ENCODE assay signal across 9 mouse cellular contexts in the genomic region with DNA sequence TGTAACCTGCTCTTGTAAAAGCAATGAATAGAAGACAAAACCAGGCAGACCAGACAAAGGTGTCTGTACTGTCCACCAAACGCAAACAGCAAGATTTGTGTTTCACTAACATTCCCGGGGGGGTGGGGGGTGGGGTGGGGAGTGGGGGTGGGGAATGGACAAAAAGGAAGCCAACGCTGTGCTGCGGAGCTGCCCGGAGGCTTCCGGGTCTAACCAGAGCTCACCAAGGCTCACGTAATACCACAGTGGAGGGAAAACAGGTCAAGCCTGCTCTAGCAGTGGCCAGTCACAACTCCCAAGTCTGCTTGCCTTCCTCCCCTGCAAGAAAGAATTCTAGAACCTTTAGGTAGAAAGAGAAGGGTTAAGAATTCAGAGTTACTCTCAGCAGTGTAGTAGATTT. TPM values are rescaled to one million over a fixed set of nuclear protein-coding genes. Genes with fewer than 3 reads are reported as not detected.
DNase-seq lines count a peak whose midpoint lies in the region; ATAC-seq and TF ChIP-seq lines count a peak whose summit lies in the region.
"Had no signal": no experiment of that assay in that cellular context is flagged by ENCODE, and none has a peak within 500 bp of the region (broad histone marks: within the 10 kb centered on the region; RNA-seq: fewer than 3 reads in every experiment).

No protein-coding gene starts in this region.

- peak; percentile 18 to 21 for DNase-seq in right cerebral cortex, postnatal 10 days (ENCODE audit: low spot score in 2 of 2)
- no peak for DNase-seq in right cerebral cortex, postnatal 25 days
- DNase-seq in liver, embryonic 14.5 days (ENCODE audit: low read depth in 3 of 3, low spot score in 3 of 3) = no peak
- DNase-seq in embryo, embryonic 9.5 days (ENCODE audit: extremely low spot score) = no peak
- no peak for DNase-seq in frontal cortex, adult 2 months (ENCODE audit: extremely low spot score in 1 of 2, low spot score in 1 of 2)
- DNase-seq in layer of hippocampus, adult 8-10 months (ENCODE audit: low spot score in 2 of 2) = no peak

- H3K4me1 ChIP-seq in hindbrain, embryonic 12.5 days = peaks cover 28% of the 10 kb centered on the region
- peaks cover 14 to 16% of the 10 kb centered on the region in 2 experiments for H3K4me1 ChIP-seq in liver, embryonic 14.5 days (replicated peaks; ENCODE audit: control insufficient read depth in 2 of 2, insufficient read depth in 2 of 2, low read length in 1 of 2)
- peaks cover 13% of the 10 kb centered on the region for H3K4me1 ChIP-seq in stomach, embryonic 16.5 days (ENCODE audit: control insufficient read depth, insufficient read depth, low read length)

- no peak for ATAC-seq in hindbrain, embryonic 12.5 days (ENCODE audit: low FRiP score)
- ATAC-seq in liver, embryonic 14.5 days (ENCODE audit: insufficient read depth) = no peak
- no peak for ATAC-seq in stomach, embryonic 16.5 days (ENCODE audit: insufficient read depth, low FRiP score)

- no peak for TF ChIP-seq CTCF in liver, embryonic 14.5 days (IDR thresholded peaks at IDR 0.05; ENCODE audit: low read depth)

- no peaks in the 10 kb centered on the region for H3K9me3 ChIP-seq in hindbrain, embryonic 12.5 days (replicated peaks)
- H3K9me3 ChIP-seq in liver, embryonic 14.5 days (ENCODE audit: control insufficient read depth, low read length) = no peaks in the 10 kb centered on the region
- no peaks in the 10 kb centered on the region for H3K9me3 ChIP-seq in stomach, embryonic 16.5 days (replicated peaks; ENCODE audit: control insufficient read depth, low read length)

- H3K4me3 ChIP-seq in hindbrain, embryonic 12.5 days = peak overlapping the region; percentile 43; the same call in 1 of the 2 replicates
- no peak overlapping the region for H3K4me3 ChIP-seq in liver, embryonic 14.5 days (ENCODE audit: insufficient read depth in 1 of 2, low read depth in 2 of 2, low read length in 2 of 2)
- H3K4me3 ChIP-seq in stomach, embryonic 16.5 days (replicated peaks; ENCODE audit: low read length) = peak overlapping the region; percentile 58

- WGBS in hindbrain, embryonic 12.5 days = 60% methylated on average over 7 of the region's 7 CpGs
- 51% methylated on average over 7 of the region's 7 CpGs for whole genome bisulfite sequencing in liver, embryonic 14.5 days (ENCODE audit: insufficient replicate concordance)
- WGBS in stomach, embryonic 16.5 days = 57% methylated on average over 7 of the region's 7 CpGs

- TF ChIP-seq EP300 in liver, embryonic 14.5 days (IDR thresholded peaks at IDR 0.05; ENCODE audit: low read depth) = no peak

- peak overlapping the region; percentile 83 for H3K4me2 ChIP-seq in hindbrain, embryonic 12.5 days (replicated peaks)
- peak overlapping the region; percentile 99; the same call in 1 of the 2 replicates for H3K4me2 ChIP-seq in liver, embryonic 14.5 days (ENCODE audit: low read depth)
- peak overlapping the region; percentile 93 for H3K4me2 ChIP-seq in stomach, embryonic 16.5 days (ENCODE audit: low read depth, low read length)

- H3K27ac ChIP-seq in hindbrain, embryonic 12.5 days = peak overlapping the region; percentile 97
- H3K27ac ChIP-seq in liver, embryonic 14.5 days = no peak overlapping the region
- peak overlapping the region; percentile 99 for H3K27ac ChIP-seq in stomach, embryonic 16.5 days (ENCODE audit: low read length)

- H3K36me3 ChIP-seq in hindbrain, embryonic 12.5 days = no peaks in the 10 kb centered on the region
- H3K36me3 ChIP-seq in liver, embryonic 14.5 days (replicated peaks; ENCODE audit: control insufficient read depth, insufficient read depth, low read depth) = no peaks in the 10 kb centered on the region
- H3K36me3 ChIP-seq in stomach, embryonic 16.5 days (ENCODE audit: control insufficient read depth, insufficient read depth, low read length) = no peaks in the 10 kb centered on the region

- peak overlapping the region; percentile 71 for H3K9ac ChIP-seq in hindbrain, embryonic 12.5 days
- H3K9ac ChIP-seq in liver, embryonic 14.5 days (replicated peaks) = no peak overlapping the region; the same call in 1 of the 2 replicates
- peak overlapping the region; percentile 92 for H3K9ac ChIP-seq in stomach, embryonic 16.5 days (ENCODE audit: low read length)

- H3K27me3 ChIP-seq in hindbrain, embryonic 12.5 days = no peaks in the 10 kb centered on the region
- H3K27me3 ChIP-seq in liver, embryonic 14.5 days (ENCODE audit: control insufficient read depth, insufficient read depth, low read length) = no peaks in the 10 kb centered on the region
- H3K27me3 ChIP-seq in stomach, embryonic 16.5 days (ENCODE audit: control insufficient read depth, insufficient read depth, low read length) = no peaks in the 10 kb centered on the region

RNA-seq across cellular contexts. Expression of gene Actg1, which starts 30.9 kb away (rescaled TPM):
- polyA plus RNA-seq in hindbrain, embryonic 12.5 days (2016; fragmentation: Nextera tagmentation; extraction: Ambion mirVana) = 3,608 and 3,685 TPM in 2 replicates
- 256 and 265 TPM in 2 replicates for polyA plus RNA-seq in liver, embryonic 14.5 days (2012; rRNA removed)
- 451 and 544 TPM in 2 replicates for polyA plus RNA-seq in liver, embryonic 14.5 days (2014; fragmentation: Nextera tagmentation; extraction: Ambion mirVana)
- 2,700 and 3,060 TPM in 2 replicates for polyA plus RNA-seq in stomach, embryonic 16.5 days (2015; fragmentation: Nextera tagmentation; extraction: Ambion mirVana)
- polyA plus RNA-seq in frontal cortex, adult 2 months (2012; rRNA removed) = 1,138 and 1,210 TPM in 2 replicates
- 1,000 to 10,000 TPM; 1,218 to 1,398 (median 1,309) TPM for total RNA-seq in layer of hippocampus, adult 8-10 months (2022)

RNA-seq across cellular contexts. Expression of gene Fscn2, which starts 43.9 kb away (rescaled TPM):
- polyA plus RNA-seq in hindbrain, embryonic 12.5 days (2016; fragmentation: Nextera tagmentation; extraction: Ambion mirVana) = 1.2 and 1.3 TPM in 2 replicates
- polyA plus RNA-seq in liver, embryonic 14.5 days (2012; rRNA removed) = not detected in 2 replicates
- not detected in 2 replicates for polyA plus RNA-seq in liver, embryonic 14.5 days (2014; fragmentation: Nextera tagmentation; extraction: Ambion mirVana)
- polyA plus RNA-seq in stomach, embryonic 16.5 days (2015; fragmentation: Nextera tagmentation; extraction: Ambion mirVana) = 0.44 and 0.80 TPM in 2 replicates
- 0.67 and 0.82 TPM in 2 replicates for polyA plus RNA-seq in frontal cortex, adult 2 months (2012; rRNA removed)
- total RNA-seq in layer of hippocampus, adult 8-10 months (2022) = under 1 TPM in 3 of 4 experiments, not detected in 1; 0.49 to 0.79 (median 0.73) TPM
- polyA plus RNA-seq: macrophage had no signal

Comparison
In these comparisons a context has a peak if more than half of its experiments do, and no peak if none do; other contexts are left out.
1. DNase-seq: peak in right cerebral cortex, postnatal 10 days (2 of 2); none in right cerebral cortex, postnatal 25 days (single experiment), liver, embryonic 14.5 days (0 of 3), embryo, embryonic 9.5 days (single experiment), frontal cortex, adult 2 months (0 of 2) and layer of hippocampus, adult 8-10 months (0 of 2).
2. H3K4me3 ChIP-seq: peak in hindbrain, embryonic 12.5 days (single experiment) and stomach, embryonic 16.5 days (single experiment); none in liver, embryonic 14.5 days (0 of 2).
3. Peak in every context shown above with its lines, with median percentiles within 50 percentile points of each other: H3K4me2 ChIP-seq.